Mouse (Mus musculus): ENCODE results near the gene Mpp5. TPM values are rescaled to one million over a fixed set of nuclear protein-coding genes. Genes with fewer than 3 reads are reported as not detected.

Gene Mpp5
- polyA plus RNA-seq (2014; fragmentation: Nextera tagmentation; extraction: Ambion mirVana) = 27.6 and 30.2 TPM in 2 replicates

- Histone ChIP-seq H3K9me3 (ENCODE audit: control insufficient read depth, low read length) (no peaks in the 10 kb centered on the region), H3K4me3 (ENCODE audit: low read depth, low read length) (peak within 1 kb of the TSS; percentile 86), H3K9ac (ENCODE audit: low read length) (peak within 1 kb of the TSS; percentile 85), H3K4me2 (peak within 1 kb of the TSS; percentile 91), H3K27ac (ENCODE audit: low read depth, low read length) (peak within 1 kb of the TSS; percentile 86), H3K27me3 (ENCODE audit: control insufficient read depth, insufficient read depth, low read length) (peaks cover 2% of the 10 kb centered on the region; the same call in 1 of the 2 replicates), H3K36me3 (ENCODE audit: control insufficient read depth, insufficient read depth, low read length) (no peaks in the 10 kb centered on the region), H3K4me1 (ENCODE audit: control insufficient read depth, insufficient read depth, low read length) (peaks cover 2% of the 10 kb centered on the region; the same call in 1 of the 2 replicates)
- peak; percentile 99 for DNase-seq (ENCODE audit: low spot score, missing footprints)
- peak; percentile 100 for ATAC-seq (ENCODE audit: low FRiP score)
- WGBS = under 1% methylated on average over 73 of the region's 98 CpGs
These were observed at the start of gene Mpp5 for GRCm38 (mm10) chr12:78748557-78749377. Mpp5 (plus strand) TSS chr12:78748907.

- H3K27me3 ChIP-seq (ENCODE audit: control insufficient read depth, insufficient read depth, low read length) = no peaks in the 10 kb centered on the region
- H3K9me3 ChIP-seq (ENCODE audit: control insufficient read depth, low read length) = no peaks in the 10 kb centered on the region
- H3K4me1 ChIP-seq (ENCODE audit: control insufficient read depth, insufficient read depth, low read length) = no peaks in the 10 kb centered on the region
- ATAC-seq (ENCODE audit: low FRiP score) (no peak), DNase-seq (ENCODE audit: low spot score, missing footprints) (no peak)
- H3K4me2 ChIP-seq = no peak overlapping the region
- WGBS = 90% methylated on average over 2 of the region's 2 CpGs
- H3K4me3 ChIP-seq (ENCODE audit: low read depth, low read length) = no peak overlapping the region
- H3K36me3 ChIP-seq (ENCODE audit: control insufficient read depth, insufficient read depth, low read length) = no peaks in the 10 kb centered on the region
- H3K27ac ChIP-seq (ENCODE audit: low read depth, low read length) = no peak overlapping the region
- no peak overlapping the region for H3K9ac ChIP-seq (ENCODE audit: low read length)
These were observed 30.9 kb upstream of the Mpp5 start for GRCm38 (mm10) chr12:78717783-78718182.

- DNase-seq (ENCODE audit: low spot score, missing footprints) = no peak
- no peak overlapping the region for H3K4me2 ChIP-seq
- no peaks in the 10 kb centered on the region for H3K27me3 ChIP-seq (ENCODE audit: control insufficient read depth, insufficient read depth, low read length)
- WGBS = 68% methylated on average over 4 of the region's 4 CpGs
- no peak overlapping the region for H3K4me3 ChIP-seq (ENCODE audit: low read depth, low read length)
- H3K9ac ChIP-seq (ENCODE audit: low read length) = no peak overlapping the region
- no peak overlapping the region for H3K27ac ChIP-seq (ENCODE audit: low read depth, low read length)
- no peak for ATAC-seq (ENCODE audit: low FRiP score)
- H3K9me3 ChIP-seq (ENCODE audit: control insufficient read depth, low read length) = no peaks in the 10 kb centered on the region
- no peaks in the 10 kb centered on the region for H3K36me3 ChIP-seq (ENCODE audit: control insufficient read depth, insufficient read depth, low read length)
- H3K4me1 ChIP-seq (ENCODE audit: control insufficient read depth, insufficient read depth, low read length) = no peaks in the 10 kb centered on the region
These were observed 21.0 kb upstream of the Mpp5 start for GRCm38 (mm10) chr12:78727723-78728122.

- DNase-seq (ENCODE audit: low spot score, missing footprints) = no peak
- H3K4me1 ChIP-seq (ENCODE audit: control insufficient read depth, insufficient read depth, low read length) = no peaks in the 10 kb centered on the region
- no peaks in the 10 kb centered on the region for H3K27me3 ChIP-seq (ENCODE audit: control insufficient read depth, insufficient read depth, low read length)
- no peak overlapping the region for H3K27ac ChIP-seq (ENCODE audit: low read depth, low read length)
- no peak for ATAC-seq (ENCODE audit: low FRiP score)
- H3K36me3 ChIP-seq (ENCODE audit: control insufficient read depth, insufficient read depth, low read length) = no peaks in the 10 kb centered on the region
- no peak overlapping the region for H3K4me2 ChIP-seq
- H3K9ac ChIP-seq (ENCODE audit: low read length) = no peak overlapping the region
- H3K4me3 ChIP-seq (ENCODE audit: low read depth, low read length) = no peak overlapping the region
- H3K9me3 ChIP-seq (ENCODE audit: control insufficient read depth, low read length) = no peaks in the 10 kb centered on the region
- 74% methylated on average over 2 of the region's 2 CpGs for WGBS
These were observed 9.1 kb upstream of the Mpp5 start for GRCm38 (mm10) chr12:78739633-78740032.

DNA sequence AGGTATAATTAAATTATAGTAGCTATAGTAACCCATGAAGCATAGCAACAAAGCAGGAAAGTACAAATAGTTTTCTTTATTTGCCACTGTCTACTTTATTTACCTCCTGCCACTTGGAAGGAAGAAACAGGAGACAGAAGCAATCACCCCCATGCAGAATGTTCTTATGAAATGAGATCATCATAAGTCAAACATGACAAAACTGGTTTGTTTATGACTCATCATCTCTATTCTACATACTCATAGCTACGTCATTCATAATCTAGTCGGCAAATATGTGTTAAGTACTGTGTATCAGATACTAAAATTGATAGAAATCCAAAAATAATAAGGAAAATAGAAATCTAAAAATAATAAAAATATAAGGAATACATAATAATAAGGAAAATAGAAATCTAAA lies 8.4 kb upstream of the Mpp5 start:
- Histone ChIP-seq H3K36me3 (ENCODE audit: control insufficient read depth, insufficient read depth, low read length) (no peaks in the 10 kb centered on the region), H3K4me3 (ENCODE audit: low read depth, low read length) (no peak overlapping the region), H3K4me1 (ENCODE audit: control insufficient read depth, insufficient read depth, low read length) (no peaks in the 10 kb centered on the region), H3K27ac (ENCODE audit: low read depth, low read length) (no peak overlapping the region), H3K9ac (ENCODE audit: low read length) (no peak overlapping the region), H3K27me3 (ENCODE audit: control insufficient read depth, insufficient read depth, low read length) (no peaks in the 10 kb centered on the region), H3K9me3 (ENCODE audit: control insufficient read depth, low read length) (no peaks in the 10 kb centered on the region), H3K4me2 (no peak overlapping the region)
- ATAC-seq (ENCODE audit: low FRiP score) = no peak
- WGBS = 94% methylated on average over 2 of the region's 2 CpGs
- DNase-seq (ENCODE audit: low spot score, missing footprints) = no peak

DNA sequence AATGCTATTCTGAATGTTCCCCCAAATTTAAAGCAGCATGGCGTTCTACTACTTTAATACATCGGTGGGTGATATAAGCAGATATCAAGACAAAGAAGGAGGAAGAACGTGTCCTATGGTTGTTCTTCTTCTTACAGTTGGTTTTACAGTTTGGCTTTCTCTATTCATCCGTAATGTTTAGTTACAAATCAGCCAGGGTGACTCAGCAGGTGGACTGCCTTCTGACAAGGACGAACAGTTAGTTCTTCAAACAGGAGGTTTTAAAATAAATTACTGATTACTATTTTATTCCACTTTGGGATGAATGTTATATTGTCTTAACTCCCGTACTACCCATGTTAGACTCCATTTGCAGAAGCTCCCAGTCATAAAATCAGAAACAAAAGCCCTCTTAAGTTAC lies 2.5 kb upstream of the Mpp5 start:
- Histone ChIP-seq H3K27me3 (ENCODE audit: control insufficient read depth, insufficient read depth, low read length) (peaks cover 2% of the 10 kb centered on the region; the same call in 1 of the 2 replicates), H3K4me1 (ENCODE audit: control insufficient read depth, insufficient read depth, low read length) (no peaks in the 10 kb centered on the region; the same call in 1 of the 2 replicates), H3K9me3 (ENCODE audit: control insufficient read depth, low read length) (no peaks in the 10 kb centered on the region), H3K27ac (ENCODE audit: low read depth, low read length) (no peak overlapping the region), H3K4me3 (ENCODE audit: low read depth, low read length) (no peak overlapping the region), H3K36me3 (ENCODE audit: control insufficient read depth, insufficient read depth, low read length) (no peaks in the 10 kb centered on the region), H3K9ac (ENCODE audit: low read length) (no peak overlapping the region), H3K4me2 (no peak overlapping the region)
- ATAC-seq (ENCODE audit: low FRiP score) = no peak
- WGBS = 85% methylated on average over 6 of the region's 6 CpGs
- no peak for DNase-seq (ENCODE audit: low spot score, missing footprints)

DNA sequence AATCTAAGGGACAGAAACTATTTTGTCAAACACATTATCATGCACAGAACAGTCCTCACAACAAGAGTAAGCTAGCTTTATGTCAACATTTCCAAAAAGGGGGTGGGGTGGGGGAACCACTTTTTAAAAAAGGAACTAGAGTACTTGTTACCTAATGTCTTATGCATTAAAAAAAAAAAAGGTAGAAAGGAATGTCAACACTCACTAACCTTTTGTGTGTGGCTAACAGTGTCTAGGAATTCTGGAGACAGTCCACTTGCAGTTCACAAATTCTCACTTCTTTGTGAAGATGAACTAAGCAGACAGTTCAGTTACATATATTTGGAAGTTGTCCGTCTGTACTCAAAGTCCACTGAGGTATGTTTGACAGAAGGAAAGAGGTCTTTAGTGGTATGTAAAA lies 1.3 kb upstream of the Mpp5 start:
- Histone ChIP-seq H3K9me3 (ENCODE audit: control insufficient read depth, low read length) (no peaks in the 10 kb centered on the region), H3K4me1 (ENCODE audit: control insufficient read depth, insufficient read depth, low read length) (peaks cover 2% of the 10 kb centered on the region; the same call in 1 of the 2 replicates), H3K27me3 (ENCODE audit: control insufficient read depth, insufficient read depth, low read length) (peaks cover 2% of the 10 kb centered on the region; the same call in 1 of the 2 replicates), H3K9ac (ENCODE audit: low read length) (no peak overlapping the region), H3K36me3 (ENCODE audit: control insufficient read depth, insufficient read depth, low read length) (no peaks in the 10 kb centered on the region), H3K4me3 (ENCODE audit: low read depth, low read length) (no peak overlapping the region), H3K4me2 (no peak overlapping the region), H3K27ac (ENCODE audit: low read depth, low read length) (no peak overlapping the region)
- ATAC-seq (ENCODE audit: low FRiP score) (no peak), DNase-seq (ENCODE audit: low spot score, missing footprints) (no peak)
- WGBS = 45% methylated on average over 1 of the region's 1 CpGs

GRCm38 (mm10) chr12:78748113-78748512 lies 594 bp upstream of the Mpp5 start:
- Histone ChIP-seq H3K9me3 (ENCODE audit: control insufficient read depth, low read length) (no peaks in the 10 kb centered on the region), H3K27ac (ENCODE audit: low read depth, low read length) (no peak overlapping the region), H3K4me3 (ENCODE audit: low read depth, low read length) (peak overlapping the region; percentile 86), H3K9ac (ENCODE audit: low read length) (peak overlapping the region; percentile 67), H3K36me3 (ENCODE audit: control insufficient read depth, insufficient read depth, low read length) (no peaks in the 10 kb centered on the region), H3K4me1 (ENCODE audit: control insufficient read depth, insufficient read depth, low read length) (peaks cover 2% of the 10 kb centered on the region; the same call in 1 of the 2 replicates), H3K27me3 (ENCODE audit: control insufficient read depth, insufficient read depth, low read length) (peaks cover 2% of the 10 kb centered on the region; the same call in 1 of the 2 replicates), H3K4me2 (peak overlapping the region; percentile 91)
- WGBS = 0% methylated on average over 10 of the region's 10 CpGs
- ATAC-seq (ENCODE audit: low FRiP score) = peak; percentile 13
- peak; percentile 93 for DNase-seq (ENCODE audit: low spot score, missing footprints)

GRCm38 (mm10) chr12:78749378-78749801 lies 683 bp downstream of the Mpp5 start:
- Histone ChIP-seq H3K4me2 (peak overlapping the region; percentile 91), H3K4me3 (ENCODE audit: low read depth, low read length) (peak overlapping the region; percentile 86), H3K4me1 (ENCODE audit: control insufficient read depth, insufficient read depth, low read length) (peaks cover 2% of the 10 kb centered on the region; the same call in 1 of the 2 replicates), H3K27me3 (ENCODE audit: control insufficient read depth, insufficient read depth, low read length) (peaks cover 2% of the 10 kb centered on the region; the same call in 1 of the 2 replicates), H3K36me3 (ENCODE audit: control insufficient read depth, insufficient read depth, low read length) (no peaks in the 10 kb centered on the region), H3K27ac (ENCODE audit: low read depth, low read length) (peak overlapping the region; percentile 86), H3K9me3 (ENCODE audit: control insufficient read depth, low read length) (no peaks in the 10 kb centered on the region), H3K9ac (ENCODE audit: low read length) (peak overlapping the region; percentile 85)
- ATAC-seq (ENCODE audit: low FRiP score) (peak; percentile 34), DNase-seq (ENCODE audit: low spot score, missing footprints) (peak; percentile 96)
- WGBS = 0% methylated on average over 25 of the region's 25 CpGs

Measured in midbrain, embryonic 11.5 days (tissue).